Mouse (Mus musculus) brain, embryonic 18.5 days (tissue): ENCODE results near the gene Nrf1.

Experiments used
- DNase-seq: peaks from one replicate; pipeline ENCODE4 v3.0.0-alpha.2; 2012; ENCODE audit warnings: low read depth, low spot score

The Nrf1 gene

DNA sequence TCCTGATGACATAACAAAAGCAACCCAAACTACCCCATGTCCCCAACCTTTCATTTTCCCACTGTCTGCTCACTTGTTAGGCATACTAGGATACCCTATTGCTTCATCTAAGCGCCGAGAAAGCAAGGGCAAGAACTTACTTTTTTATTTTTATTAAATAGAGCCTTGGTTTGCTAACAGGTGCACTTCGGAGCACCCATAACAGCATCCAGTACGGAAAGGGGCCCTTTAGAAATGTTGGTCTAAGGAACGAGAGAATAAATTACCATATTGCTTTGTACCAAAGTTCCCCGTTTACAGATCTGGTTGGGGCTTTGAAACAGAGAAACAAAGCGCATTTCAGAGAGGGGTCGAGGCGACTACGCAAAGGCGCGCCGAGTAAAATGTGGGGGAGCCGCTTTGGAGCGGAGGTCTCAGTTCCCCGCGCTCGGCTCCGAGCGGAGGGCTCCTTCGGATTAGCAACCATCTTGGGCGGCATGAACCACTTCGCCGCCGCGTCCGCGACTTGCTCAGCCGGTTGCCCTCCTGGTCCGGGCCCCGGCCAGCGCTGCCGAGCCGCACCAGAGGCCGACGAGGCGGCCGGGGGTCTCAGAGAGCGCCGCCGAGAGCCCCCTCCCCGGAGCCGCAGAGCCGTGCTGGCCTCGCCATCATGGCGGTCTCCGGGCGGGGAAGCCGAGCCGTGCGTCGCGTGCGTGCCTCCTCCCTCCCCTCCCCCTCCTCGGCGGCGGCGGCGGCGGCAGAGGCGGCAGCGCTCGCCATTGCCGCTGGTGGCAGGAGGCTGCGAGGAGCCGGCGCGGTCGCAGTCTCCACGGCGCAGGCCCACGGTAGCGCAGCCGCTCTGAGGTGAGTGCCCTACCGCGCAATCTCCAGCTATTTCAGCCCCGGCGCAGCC lies at the start of gene Nrf1:
Gene Nrf1 (plus strand): TSS at position 718 of the 892 bp plus-strand sequence.
- DNase-seq = peak; percentile 88

DNA sequence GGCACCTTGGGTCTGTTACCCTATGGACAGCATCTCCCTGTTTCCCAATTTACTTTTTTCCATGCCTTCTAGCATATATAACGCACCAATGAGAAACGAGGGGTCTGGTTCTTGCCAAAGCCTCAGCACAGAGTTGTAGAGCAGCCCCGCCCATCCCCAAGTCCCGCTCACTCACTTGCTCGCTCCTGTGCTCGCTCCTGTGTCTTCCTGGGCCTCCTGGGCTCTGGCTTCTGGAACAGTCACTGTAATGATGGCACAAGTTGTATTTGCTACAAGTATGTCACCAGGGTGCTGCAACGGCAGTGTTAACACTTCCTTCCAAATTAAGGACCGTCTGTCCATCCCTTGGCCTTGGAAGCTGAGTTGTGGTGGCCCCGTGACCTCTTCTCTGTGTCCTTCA lies 49.6 kb upstream of the Nrf1 start:
- no peak for DNase-seq

GRCm38 (mm10) chr6:29998771-29999170 lies 49.0 kb upstream of the Nrf1 start:
- no peak for DNase-seq

DNA sequence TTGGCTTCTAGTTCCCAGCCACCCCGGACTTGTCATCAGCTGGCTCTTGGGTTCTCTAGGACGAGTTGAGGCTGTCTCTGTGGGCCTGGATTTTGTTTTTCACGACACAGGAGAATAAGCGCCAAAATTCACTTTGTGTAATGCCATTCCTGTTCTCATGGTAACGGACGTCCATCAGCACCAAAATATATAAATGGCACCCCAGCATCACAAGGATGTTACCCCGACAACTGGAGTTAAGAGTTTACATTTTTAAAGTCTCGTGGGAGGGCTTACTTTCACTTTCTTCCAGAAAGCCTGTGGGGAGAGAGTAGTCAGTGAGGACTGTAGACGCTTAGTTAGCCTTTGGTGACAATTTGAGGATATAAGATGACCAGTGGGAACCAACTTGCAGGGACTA lies 45.2 kb upstream of the Nrf1 start:
- no peak for DNase-seq

DNA sequence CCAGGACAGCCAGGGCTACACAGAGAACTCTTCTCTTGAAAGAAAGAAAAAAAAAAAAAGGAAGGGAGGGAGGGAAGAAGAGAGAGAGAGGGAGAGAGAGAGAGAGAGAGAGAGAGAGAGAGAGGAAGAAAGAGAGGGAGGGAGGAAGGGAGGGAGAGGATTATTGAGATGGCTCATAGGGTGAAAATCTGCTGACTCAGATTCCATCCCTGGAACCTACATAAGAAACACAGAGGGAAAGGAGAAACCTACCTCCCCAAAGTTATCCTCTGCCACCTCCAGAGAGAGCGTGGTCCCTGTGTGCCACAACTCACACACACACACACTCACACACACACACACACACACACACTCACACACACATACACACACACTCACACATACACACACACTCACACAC lies 41.9 kb upstream of the Nrf1 start:
- DNase-seq = no peak

- DNase-seq = no peak
Measured at GRCm38 (mm10) chr6:30009204-30009603, 38.6 kb upstream of the Nrf1 start.

- no peak for DNase-seq
Measured at GRCm38 (mm10) chr6:30013520-30013919, 34.3 kb upstream of the Nrf1 start.

DNA sequence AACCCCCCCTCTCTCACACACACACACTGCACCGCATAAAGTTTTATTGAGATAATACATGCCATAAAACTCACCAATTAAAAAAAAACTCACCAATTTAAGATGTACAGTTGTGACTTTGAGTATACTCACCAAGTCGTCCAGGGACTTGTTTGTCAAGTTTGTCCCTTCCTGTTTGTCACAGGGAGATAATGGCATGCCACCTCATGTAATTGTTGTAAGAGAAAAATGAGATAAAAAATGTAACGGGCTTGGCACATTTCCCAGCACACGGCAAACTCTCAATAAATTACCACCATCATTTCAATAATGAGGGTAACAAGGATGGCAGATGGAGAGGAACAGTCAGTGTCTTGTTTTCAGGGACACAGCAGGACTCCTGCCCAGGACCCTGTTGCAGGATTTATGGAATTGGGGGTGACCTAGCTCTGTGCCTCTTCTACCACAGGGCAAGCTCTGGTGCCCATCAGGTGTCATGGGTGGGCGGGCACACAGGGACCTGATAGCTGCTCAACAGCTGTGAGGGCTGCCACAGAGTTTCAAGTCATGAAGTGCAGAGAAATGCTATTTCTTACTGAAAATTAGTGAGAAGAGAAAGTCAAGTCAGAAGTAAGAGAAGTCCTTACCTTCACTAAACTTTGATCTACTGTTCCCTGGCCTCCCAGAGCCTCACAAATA lies 33.5 kb upstream of the Nrf1 start:
- DNase-seq = no peak

- no peak for DNase-seq
Measured at GRCm38 (mm10) chr6:30021241-30021640, 26.5 kb upstream of the Nrf1 start.

GRCm38 (mm10) chr6:30021656-30022055 lies 26.1 kb upstream of the Nrf1 start:
- no peak for DNase-seq

- no peak for DNase-seq
Measured at GRCm38 (mm10) chr6:30026799-30027198, 21.0 kb upstream of the Nrf1 start.

DNA sequence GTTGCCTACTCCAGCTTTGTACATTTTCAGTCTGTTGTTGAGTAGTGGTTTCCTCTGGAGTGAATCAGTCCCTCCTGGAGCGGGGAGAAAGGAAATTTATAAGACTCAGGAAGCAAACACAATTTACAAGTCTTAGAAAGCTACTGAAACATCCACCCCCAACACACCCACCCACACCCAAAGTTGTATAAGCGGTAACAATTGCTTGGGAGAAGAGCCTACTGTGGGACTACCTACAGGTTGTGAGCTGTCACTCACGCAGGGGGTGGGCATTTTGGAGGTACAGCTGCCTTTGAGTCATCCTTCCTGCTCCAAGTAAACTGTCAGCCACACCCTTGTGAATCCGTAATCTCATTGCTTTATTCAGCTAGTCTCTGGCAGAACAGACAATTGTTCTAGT lies 19.4 kb upstream of the Nrf1 start:
- DNase-seq = no peak

GRCm38 (mm10) chr6:30035112-30035511 lies 12.7 kb upstream of the Nrf1 start:
- DNase-seq = no peak

GRCm38 (mm10) chr6:30041498-30041897 lies 6.3 kb upstream of the Nrf1 start:
- no peak for DNase-seq

DNA sequence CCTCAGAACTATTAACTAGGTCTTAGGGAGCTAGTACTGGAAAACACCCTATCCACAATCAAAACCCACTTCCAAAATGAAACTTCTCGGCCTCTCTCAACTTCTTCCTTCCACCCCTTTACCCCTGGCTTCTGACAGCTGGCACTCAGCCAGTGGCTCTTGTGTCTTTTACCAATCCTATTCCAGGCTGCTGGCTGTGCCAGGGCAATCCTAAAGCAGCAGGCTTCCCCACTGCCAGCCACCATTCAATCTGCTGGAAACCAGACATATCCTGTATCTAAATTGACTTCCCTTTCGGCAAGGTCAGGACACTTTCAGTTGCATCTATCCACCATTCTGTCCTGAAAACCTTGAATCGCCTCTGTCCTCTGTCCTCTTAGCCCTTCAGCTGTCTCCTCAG lies 5.3 kb upstream of the Nrf1 start:
- no peak for DNase-seq

GRCm38 (mm10) chr6:30048163-30048500 lies 344 bp downstream of the Nrf1 start:
- DNase-seq = peak; percentile 4

DNA sequence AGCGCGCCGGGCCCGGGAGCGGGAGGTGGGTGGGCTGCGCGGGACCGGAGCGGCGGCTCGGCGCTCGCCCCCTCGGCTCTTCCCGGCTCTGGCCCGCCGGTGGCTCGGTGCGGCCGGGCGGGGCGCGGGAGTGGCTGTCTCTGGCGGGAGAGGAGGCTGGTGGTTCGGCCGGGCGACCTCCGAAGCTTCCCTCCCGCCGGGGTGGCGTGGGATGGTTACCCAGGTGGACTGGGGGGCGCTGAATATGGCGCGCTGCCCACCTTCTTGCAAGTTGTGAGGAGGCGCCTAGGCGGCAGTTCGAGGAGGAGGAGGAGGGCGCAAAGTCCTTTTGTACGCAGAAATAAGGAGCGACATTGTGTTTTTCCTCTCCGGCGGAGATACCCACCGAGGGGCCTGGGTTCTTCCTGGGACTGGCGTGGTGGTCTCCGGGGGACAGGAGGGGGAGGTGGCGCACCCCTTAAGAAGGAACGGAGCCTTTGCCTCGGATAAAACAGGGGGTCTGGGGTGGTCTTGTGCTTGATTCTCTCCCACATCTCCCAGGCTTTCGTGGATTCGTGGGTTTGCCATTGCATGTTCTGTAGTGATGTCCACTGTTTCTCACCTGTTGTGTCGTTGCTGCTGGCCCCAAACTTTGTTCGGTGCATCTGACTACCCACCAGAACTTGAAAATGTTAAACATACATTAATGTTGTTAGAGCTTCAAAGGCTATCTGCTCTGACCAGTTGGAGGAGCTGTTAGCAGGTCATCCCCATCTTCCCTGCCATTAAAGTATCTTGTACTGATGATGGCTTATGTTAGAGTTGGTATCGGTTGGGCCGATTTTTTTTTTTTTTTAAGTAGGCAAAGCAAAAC lies 939 bp downstream of the Nrf1 start:
- DNase-seq = peak; percentile 12

GRCm38 (mm10) chr6:30053116-30053515 lies 5.3 kb downstream of the Nrf1 start:
- DNase-seq = no peak

DNA sequence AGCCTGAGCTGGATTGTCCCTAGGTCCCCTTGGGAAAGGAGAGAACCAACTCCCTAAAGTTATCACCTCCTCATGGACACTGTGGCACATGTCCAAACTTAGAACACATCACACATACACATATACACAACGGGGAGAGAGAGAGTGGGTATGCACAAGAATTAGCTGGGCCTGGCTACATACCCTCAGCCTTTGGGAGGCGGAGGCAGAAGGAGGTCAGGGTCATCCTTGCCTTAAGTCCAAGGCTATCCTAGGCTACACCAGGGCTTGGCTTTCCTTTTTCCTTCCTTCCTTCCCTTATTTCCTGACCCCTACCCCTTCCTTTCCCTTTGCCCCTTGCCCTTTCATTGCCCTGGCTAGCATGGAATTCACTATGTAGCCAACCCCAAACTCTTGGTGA lies 14.8 kb downstream of the Nrf1 start:
- no peak for DNase-seq

DNA sequence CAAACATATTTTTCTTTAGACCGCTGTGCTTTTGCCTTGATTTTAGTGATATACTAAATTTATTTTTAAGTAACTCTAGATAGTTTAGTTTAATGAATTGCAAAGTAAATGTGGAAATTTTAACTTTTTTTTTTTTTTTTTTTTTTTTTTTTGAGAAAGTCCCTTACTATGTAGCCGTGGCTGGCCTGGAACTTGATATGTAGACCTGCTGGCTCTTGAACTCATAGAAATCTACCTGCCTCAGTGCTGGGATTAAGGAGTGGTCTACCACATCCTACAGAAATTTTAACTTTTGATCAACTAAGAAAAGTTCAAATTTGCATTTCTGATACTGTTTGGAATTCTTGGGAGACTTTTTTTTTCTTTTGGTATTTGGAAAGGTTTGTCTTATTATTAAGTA lies 17.6 kb downstream of the Nrf1 start:
- DNase-seq = no peak

DNA sequence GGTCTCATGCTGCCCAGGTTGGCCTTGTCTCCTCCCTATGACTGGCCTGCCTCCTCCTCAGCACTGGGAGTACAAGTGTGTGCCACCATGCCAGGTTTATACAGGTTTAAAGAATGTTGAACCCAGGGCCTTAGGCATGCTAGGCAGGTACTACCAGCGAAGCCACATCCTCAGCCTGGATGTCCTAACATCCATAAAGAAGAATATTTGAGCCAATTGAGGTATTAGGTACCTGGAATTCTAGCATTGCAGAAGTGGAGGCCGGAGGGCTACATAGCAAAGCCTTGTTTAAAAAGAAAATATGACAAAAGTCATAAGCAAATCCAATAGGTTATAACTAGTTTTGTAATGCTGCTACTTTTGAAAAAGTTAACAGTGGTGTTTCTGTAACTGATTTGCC lies 19.0 kb downstream of the Nrf1 start:
- DNase-seq = no peak

GRCm38 (mm10) chr6:30072476-30072875 lies 24.7 kb downstream of the Nrf1 start:
- DNase-seq = no peak
